Mouse (Mus musculus) left cerebral cortex, postnatal 36 days (tissue): Measurements from ENCODE around the gene Irf3. TPM values are rescaled to one million over a fixed set of nuclear protein-coding genes. Genes with fewer than 3 reads are reported as not detected.

Source experiments
- DNase-seq, 2 experiments: peaks; one replicate each; pipeline ENCODE4 v3.0.0; 2021 to 2022; ENCODE audit warnings: low spot score in 2 of 2, mixed read lengths in 1 of 2
- intact Hi-C: fragments of 180-260 bp; cut with DNase I; formaldehyde crosslinking; loops from one replicate; pipeline ENCODE4 v1.15.1; 2025
- total RNA-seq, 2 experiments: library from RNA; stranded (reverse); gene quantifications; 2 replicates each; pipeline ENCODE4 v1.2.3; 2021

Irf3 gene
- 10 to 100 TPM; 29.2 to 38.7 TPM for total RNA-seq

DNA sequence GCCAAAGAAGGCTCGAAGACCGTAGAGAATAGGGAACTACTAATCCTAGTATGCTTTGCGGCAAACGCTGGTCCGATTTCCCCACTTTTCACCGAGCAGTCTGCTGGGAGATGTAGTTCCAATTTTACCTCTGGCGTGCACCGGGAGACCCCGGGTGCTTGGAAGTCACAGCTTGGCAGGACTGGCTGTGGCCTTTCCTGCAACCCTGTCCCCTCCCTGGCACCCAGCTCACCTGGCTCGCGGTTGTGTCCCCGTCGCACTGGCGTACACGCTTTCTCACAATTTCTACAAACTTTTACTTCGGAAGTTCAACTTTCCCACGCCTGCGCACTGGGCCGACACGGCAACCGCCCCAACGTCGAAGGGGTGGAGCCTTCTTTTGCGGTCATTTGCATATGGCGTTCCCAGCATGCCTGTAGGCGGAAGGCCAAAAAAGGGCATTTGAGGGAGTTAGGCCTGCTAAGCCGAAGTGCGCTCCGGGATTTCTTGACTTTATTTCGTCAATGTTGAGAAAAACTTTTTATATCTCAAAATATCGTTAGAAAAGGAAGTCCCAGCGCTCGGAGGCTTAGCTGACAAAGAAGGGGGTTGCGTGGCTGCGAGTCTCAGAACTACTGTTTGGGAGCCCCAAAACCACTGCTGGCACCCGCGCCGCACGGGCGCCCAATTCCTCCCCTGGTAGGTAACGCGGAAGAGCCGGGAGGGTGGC, at the start of gene Irf3:
TSS of gene Irf3 (plus strand) at position 418 of the 709 bp plus-strand sequence.
- peak; percentile 96 to 97 for DNase-seq
- intact Hi-C loops: loop anchor here (2.0 kb wide), 1 partner anchor 19 kb away; the partner anchor contains the start of genes Rras and Scaf1

DNA sequence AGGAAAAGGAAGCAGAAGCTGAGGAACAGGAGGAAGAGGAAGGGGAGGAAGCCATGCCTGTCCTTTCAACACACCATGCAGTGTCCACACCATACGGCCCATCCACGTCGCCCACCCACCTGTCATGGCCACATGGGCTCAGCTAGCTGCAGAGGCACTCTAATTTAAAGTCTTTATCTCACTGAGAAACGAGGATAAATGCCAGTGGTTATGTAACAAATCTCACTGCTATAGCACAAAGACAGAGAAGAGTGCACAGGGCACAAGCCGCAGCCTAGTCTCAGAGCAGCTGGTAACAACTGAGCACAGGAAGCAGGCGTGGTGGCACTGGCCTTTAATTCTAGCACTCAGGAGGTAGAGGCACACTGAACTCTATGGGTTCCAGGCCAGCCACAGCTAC, 47.5 kb upstream of the Irf3 start:
- no peak for DNase-seq
- intact Hi-C loops: loop anchor here (10.0 kb wide), 1 partner anchor 225 kb away; no protein-coding TSS in a partner anchor

GRCm38 (mm10) chr7:44951960-44952359, 45.5 kb upstream of the Irf3 start:
- intact Hi-C loops: loop anchor here (10.0 kb wide), 1 partner anchor 227 kb away; no protein-coding TSS in a partner anchor
- DNase-seq: no peak

DNA sequence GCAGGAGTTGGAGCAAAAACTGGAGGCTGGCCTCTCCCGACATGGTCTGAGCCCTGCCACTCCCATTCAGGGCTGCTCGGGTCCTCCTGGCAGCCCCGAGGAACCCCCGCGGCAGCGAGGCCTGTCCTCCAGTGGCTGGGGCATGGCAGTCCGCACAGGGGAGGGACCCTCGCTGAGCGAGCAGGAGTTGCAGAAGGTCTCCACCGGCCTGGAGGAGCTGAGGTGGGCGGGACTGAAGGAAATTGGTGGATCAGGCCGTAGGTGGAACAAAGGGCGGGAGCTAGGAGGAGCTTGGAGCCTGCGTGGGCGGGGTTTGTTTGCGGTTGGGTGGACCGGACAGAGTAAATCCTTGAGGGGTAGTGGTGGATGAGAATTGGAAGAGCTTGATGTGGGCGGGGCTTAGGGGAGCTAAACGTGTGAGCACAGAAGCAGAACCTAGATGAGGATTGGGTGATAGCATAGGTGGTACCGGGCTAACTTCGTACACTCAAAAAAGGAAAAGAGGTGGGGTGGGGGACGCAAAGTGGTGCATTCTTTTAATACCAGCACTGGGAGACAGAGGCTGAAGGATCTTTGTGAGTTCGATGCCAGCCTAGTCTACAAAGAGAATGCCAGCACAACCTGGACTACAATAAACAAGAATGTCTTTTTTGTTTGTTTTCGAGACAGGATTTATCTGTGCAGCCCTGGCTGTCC, 44.7 kb upstream of the Irf3 start:
- intact Hi-C loops: loop anchor here (10.0 kb wide), 1 partner anchor 228 kb away; no protein-coding TSS in a partner anchor

GRCm38 (mm10) chr7:44953561-44953960, 43.9 kb upstream of the Irf3 start:
- intact Hi-C loops: loop anchor here (10.0 kb wide), 1 partner anchor 229 kb away; no protein-coding TSS in a partner anchor
- no peak for DNase-seq

More for the DNA sequence above, 44.7 kb upstream of the Irf3 start:
- peak; percentile 78 to 81 for DNase-seq

- DNase-seq: no peak
- intact Hi-C loops: loop anchor here (10.0 kb wide), 1 partner anchor 229 kb away; no protein-coding TSS in a partner anchor
Observed at GRCm38 (mm10) chr7:44954091-44954885, 43.2 kb upstream of the Irf3 start.

DNA sequence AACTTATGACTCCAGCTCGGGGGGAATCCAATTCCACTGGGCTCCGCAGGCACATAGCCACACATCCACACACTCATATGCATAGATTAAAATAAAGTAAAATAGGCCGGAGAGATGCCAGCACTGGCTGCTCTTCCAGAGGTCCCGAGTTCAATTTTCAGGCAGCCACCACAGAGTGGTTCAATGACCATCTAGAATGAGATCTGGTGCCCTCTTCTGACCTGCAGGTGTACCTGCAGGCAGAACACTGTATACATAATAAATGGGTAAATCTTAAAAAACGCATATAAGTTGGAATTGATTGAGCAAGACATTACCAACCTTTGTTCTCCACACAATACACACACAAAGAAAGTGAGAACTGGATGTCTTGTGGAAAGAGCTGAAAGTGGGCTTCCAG, 41.8 kb upstream of the Irf3 start:
- no peak for DNase-seq
- intact Hi-C loops: loop anchor here (5.0 to 10.0 kb wide), 2 partner anchors 33 to 231 kb away; no protein-coding TSS in a partner anchor

- intact Hi-C loops: loop anchor here (5.0 to 10.0 kb wide), 2 partner anchors 34 to 231 kb away; no protein-coding TSS in a partner anchor
- DNase-seq: no peak
Observed at GRCm38 (mm10) chr7:44956266-44956665, 41.2 kb upstream of the Irf3 start.

GRCm38 (mm10) chr7:44957183-44957835, 40.1 kb upstream of the Irf3 start:
- intact Hi-C loops: loop anchor here (5.0 to 10.0 kb wide), 2 partner anchors 35 to 233 kb away; no protein-coding TSS in a partner anchor
- DNase-seq: no peak

GRCm38 (mm10) chr7:44958208-44958607, 39.2 kb upstream of the Irf3 start:
- DNase-seq: no peak
- intact Hi-C loops: loop anchor here (5.0 to 10.0 kb wide), 2 partner anchors 36 to 233 kb away; no protein-coding TSS in a partner anchor

GRCm38 (mm10) chr7:44959281-44959680, 38.2 kb upstream of the Irf3 start:
- intact Hi-C loops: loop anchor here (5.0 to 10.0 kb wide), 2 partner anchors 37 to 234 kb away; no protein-coding TSS in a partner anchor
- no peak for DNase-seq

DNA sequence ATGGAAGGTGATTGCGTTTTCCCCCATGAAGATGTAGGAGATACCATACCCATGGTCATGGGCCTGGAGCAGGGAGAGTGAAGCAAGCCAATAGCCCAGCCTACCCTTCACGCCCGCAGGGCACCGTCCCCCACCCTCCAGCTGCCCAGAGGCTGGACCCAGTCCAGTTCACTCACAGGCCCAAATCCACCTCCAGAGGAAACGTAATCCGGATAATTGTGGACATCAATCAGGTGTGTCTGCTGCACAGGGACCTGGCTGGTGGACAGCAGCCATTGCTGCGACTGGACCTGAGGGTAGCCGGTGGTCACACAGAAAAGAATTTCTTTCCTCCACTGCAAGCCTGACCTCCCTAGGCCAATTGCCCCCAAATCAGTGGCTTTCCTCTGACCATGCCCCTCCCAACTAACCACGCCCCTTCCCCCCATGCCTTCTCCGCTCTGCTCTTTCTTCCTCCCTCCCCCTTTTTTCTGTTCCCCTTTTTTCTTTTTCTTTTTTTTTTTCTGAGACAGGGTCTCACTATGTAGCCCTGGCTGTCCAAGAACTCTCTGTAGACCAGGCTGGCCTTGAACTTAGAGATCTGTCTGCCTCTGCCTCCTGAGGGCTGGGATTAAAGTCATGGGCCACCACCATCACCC, 37.5 kb upstream of the Irf3 start:
- no peak for DNase-seq
- intact Hi-C loops: loop anchor here (5.0 to 10.0 kb wide), 2 partner anchors 38 to 235 kb away; no protein-coding TSS in a partner anchor

DNA sequence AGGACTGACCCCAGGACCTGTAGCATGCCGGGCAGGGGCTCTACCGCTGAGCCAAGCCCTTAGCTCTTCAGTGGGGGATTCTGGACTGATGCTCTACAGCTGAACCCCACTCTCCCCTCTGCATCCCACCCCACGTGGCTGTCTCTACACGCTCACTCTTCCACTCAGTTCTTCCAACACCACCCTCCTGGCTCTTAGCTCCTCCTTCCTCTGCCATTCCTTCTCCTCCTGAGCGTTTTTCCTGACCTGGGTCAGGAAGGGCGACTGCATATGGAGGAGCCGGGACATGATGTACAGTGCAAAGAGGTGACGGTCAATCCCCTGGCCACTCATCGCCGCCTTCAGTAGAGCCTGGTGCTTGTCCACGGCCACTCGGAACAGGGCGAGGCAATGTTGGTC, 36.9 kb upstream of the Irf3 start:
- intact Hi-C loops: no loop called here
- no peak for DNase-seq

GRCm38 (mm10) chr7:44962337-44962736, 35.1 kb upstream of the Irf3 start:
- DNase-seq: no peak

GRCm38 (mm10) chr7:44962831-44963230, 34.6 kb upstream of the Irf3 start:
- DNase-seq: no peak
- intact Hi-C loops: no loop called here

More at GRCm38 (mm10) chr7:44962337-44962736, 35.1 kb upstream of the Irf3 start:
- intact Hi-C loops: no loop called here

DNA sequence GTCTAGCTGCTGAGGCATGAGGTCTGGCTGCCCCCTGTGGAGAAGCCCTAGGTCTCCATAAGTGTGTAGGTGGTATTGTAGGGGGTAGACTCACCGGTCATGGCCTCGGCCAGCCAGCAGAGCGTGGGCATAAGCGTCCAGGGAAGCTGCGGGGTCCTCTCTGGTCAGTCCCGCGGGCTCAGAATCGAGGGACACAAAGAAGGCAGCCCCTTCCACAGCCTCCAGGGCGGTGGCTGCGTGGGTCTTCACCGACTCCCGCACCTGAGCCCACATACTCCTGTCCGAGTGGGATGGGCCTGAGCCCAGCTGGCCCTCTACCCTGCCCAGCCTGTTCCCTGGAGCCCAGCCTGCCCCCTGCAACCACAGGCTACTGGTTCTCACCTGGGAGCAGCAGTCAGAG, 32.5 kb upstream of the Irf3 start:
- intact Hi-C loops: no loop called here
- no peak for DNase-seq

DNA sequence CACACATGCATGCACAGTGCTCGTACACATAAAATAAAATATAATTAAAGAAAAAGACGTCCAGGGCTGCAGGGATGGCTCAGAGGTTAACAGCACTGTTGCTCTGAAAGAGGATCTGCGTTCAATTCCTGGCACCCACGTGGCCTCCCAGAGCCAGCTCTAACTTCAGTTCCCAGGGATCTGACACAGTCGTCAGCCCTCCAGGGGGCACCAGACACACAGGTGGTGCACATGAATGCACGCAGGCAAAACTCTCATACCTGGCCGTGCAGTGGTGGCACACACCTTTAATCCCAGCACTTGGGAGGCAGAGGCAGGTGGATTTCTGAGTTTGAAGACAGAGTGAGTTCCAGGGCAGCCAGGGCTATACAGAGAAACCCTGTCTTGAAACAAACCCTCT, 31.5 kb upstream of the Irf3 start:
- intact Hi-C loops: no loop called here
- DNase-seq: no peak

GRCm38 (mm10) chr7:44966638-44967037, 30.8 kb upstream of the Irf3 start:
- intact Hi-C loops: no loop called here
- DNase-seq: no peak
